Mouse (Mus musculus): Measurements from ENCODE around the gene Ostf1.

GRCm38 (mm10) chr19:18557708-18558107 lies 73.9 kb downstream of the Ostf1 start:
- TF ChIP-seq MYOG (IDR thresholded peaks at IDR 0.05; ENCODE audit: control insufficient read depth, extremely low read depth, insufficient read length) (no peak), CTCF (IDR thresholded peaks at IDR 0.05; ENCODE audit: control insufficient read depth, insufficient read depth, insufficient read length) (no peak), USF1 (IDR thresholded peaks at IDR 0.05; ENCODE audit: low read depth) (no peak), FOSL1 (IDR thresholded peaks at IDR 0.05; ENCODE audit: insufficient read depth, low read length, poor library complexity, severe bottlenecking) (no peak)
